Mouse (Mus musculus) brown adipose tissue, adult 24 weeks (tissue): ENCODE measurements at regions not wholly inside any gene's neighbourhood (a gene's known extent, or its start where the extent isn't known, plus 50 kb on each side); places are given as distances from the start of the nearest gene placed in this dataset.

Source experiments
- H3K27ac ChIP-seq: fragments of 200-500 bp; replicated peaks from 2 replicates; pipeline ENCODE4 v1.5.1; 2012; ENCODE audit warnings: low read depth, mild to moderate bottlenecking, low read length
- H3K4me1 ChIP-seq: fragments of 200-500 bp; 2 replicates; pipeline ENCODE4 v1.6.1; 2012; ENCODE audit warnings: low read length, mixed read lengths; ENCODE audit not compliant: control insufficient read depth, insufficient read depth, insufficient read length
- H3K4me3 ChIP-seq: fragments of 200-500 bp; 2 replicates; pipeline ENCODE4 v1.5.1; 2012; ENCODE audit warnings: low read depth, mild to moderate bottlenecking, low read length, moderate library complexity; ENCODE audit not compliant: insufficient read depth

GRCm38 (mm10) chr9:61263335-61263734 is 108.8 kb upstream of the Tle3 start:
- Histone ChIP-seq H3K4me1 (peaks cover 14% of the 10 kb centered on the region), H3K27ac (no peak overlapping the region)

GRCm38 (mm10) chr9:61265466-61265865 is 106.7 kb upstream of the Tle3 start:
- Histone ChIP-seq H3K4me1 (peaks cover 7% of the 10 kb centered on the region; the same call in 1 of the 2 replicates), H3K27ac (no peak overlapping the region), H3K4me3 (no peak overlapping the region)

More at GRCm38 (mm10) chr9:61263335-61263734, 108.8 kb upstream of the Tle3 start:
- H3K4me3 ChIP-seq: no peak overlapping the region

GRCm38 (mm10) chr9:61266992-61267391 is 105.2 kb upstream of the Tle3 start:
- Histone ChIP-seq H3K27ac (no peak overlapping the region), H3K4me1 (peaks cover 7% of the 10 kb centered on the region; the same call in 1 of the 2 replicates), H3K4me3 (no peak overlapping the region)

DNA sequence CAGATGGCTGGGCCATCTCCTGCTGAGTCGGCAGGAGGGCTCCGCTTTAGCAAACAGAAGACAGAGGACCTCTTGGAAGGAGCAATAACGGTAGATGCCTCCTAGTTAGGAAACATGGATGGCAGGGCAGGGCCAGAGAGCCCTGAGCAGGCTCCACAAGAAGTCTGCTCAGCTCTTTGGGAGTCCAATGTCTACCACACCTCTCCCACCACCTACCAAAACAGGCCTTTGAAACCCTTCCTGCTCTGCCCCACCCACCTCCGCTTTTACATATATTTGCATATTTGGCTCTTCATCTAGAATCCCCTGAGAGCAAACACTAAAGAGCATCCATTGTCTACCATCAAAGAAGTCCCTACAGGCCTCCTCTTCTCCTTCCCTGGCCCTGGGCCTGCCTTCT is 104.6 kb upstream of the Tle3 start:
- Histone ChIP-seq H3K4me3 (no peak overlapping the region), H3K27ac (no peak overlapping the region), H3K4me1 (peaks cover 7% of the 10 kb centered on the region; the same call in 1 of the 2 replicates)

DNA sequence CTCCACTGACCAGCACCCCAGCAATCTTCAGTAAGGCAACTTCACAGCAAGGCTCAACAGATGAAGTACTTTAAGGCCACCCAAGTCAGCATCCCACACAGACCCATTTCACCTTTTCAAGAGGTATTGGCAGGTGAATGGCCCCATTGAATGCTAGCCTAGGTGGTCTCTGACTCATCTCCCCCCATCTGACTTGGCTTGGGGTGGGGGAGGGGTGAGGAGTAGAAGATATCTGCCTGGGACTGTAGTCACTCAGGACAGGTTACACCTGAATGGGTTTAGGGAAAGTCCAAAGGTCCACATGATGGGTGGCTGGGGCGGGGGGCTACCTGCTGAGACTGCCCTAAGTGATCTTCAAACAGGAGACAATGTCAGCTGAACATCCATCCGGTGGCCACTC is 104.0 kb upstream of the Tle3 start:
- Histone ChIP-seq H3K4me3 (no peak overlapping the region), H3K4me1 (peaks cover 7% of the 10 kb centered on the region; the same call in 1 of the 2 replicates)

GRCm38 (mm10) chr9:61268681-61269080 is 103.5 kb upstream of the Tle3 start:
- no peak overlapping the region for H3K27ac ChIP-seq
- H3K4me1 ChIP-seq: peaks cover 7% of the 10 kb centered on the region; the same call in 1 of the 2 replicates
- no peak overlapping the region for H3K4me3 ChIP-seq

More for the DNA sequence above, 104.0 kb upstream of the Tle3 start:
- H3K27ac ChIP-seq: no peak overlapping the region

- no peak overlapping the region for H3K27ac ChIP-seq
- H3K4me3 ChIP-seq: no peak overlapping the region
- H3K4me1 ChIP-seq: peaks cover 7% of the 10 kb centered on the region; the same call in 1 of the 2 replicates
These were observed 102.9 kb upstream of the Tle3 start for GRCm38 (mm10) chr9:61269151-61269870.

DNA sequence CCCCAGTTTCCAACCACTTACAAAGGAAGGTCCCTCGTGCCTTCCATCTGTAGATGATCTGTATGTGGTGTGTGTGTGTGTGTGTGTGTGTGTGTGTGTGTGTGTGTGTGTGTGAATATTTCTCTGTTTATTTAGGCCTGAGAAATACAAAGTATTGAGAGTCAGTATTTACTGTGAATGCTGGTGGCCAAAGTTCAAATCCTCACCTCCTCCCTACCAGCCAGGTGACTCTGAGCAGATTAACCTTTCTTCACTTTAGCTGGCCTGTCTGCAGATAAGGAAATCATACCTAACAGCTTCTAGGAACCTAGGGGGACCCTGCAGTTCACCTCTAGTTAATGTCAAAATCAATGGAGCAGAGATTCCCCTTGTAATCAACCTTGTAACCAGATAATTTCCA is 100.9 kb upstream of the Tle3 start:
- Histone ChIP-seq H3K4me3 (no peak overlapping the region), H3K27ac (no peak overlapping the region), H3K4me1 (peaks cover 7% of the 10 kb centered on the region; the same call in 1 of the 2 replicates)

DNA sequence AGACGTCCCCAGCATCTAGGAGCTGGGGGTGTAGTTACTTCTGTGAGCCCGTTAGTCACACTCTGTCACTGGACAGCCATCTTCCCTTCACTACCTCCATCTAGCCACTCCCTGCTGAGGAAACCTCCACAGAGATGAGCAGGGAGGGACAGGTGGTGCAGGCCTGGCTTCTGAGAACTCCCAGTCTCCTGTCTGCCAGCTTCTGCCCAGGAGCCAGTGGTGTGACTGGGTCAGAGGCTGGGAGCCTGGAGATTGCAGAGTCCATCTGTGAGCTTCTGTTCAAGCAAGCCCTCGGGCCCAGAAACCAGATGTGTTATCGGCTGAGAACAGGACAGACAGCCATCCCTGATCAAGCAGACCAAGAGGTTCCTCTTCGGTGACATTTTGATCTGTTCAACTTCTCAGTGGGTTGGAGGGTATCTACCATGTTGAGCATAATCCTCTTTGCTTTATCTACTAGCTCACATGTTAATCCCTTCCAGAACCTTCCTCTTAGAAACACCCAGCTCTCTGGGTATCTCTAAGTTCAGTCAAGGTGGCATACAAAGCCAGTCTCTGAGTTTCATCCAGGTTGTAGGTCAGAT is 100.3 kb upstream of the Tle3 start:
- Histone ChIP-seq H3K4me1 (peaks cover 5% of the 10 kb centered on the region; the same call in 1 of the 2 replicates), H3K4me3 (no peak overlapping the region)

GRCm38 (mm10) chr9:61274020-61274419 is 98.1 kb upstream of the Tle3 start:
- no peak overlapping the region for H3K27ac ChIP-seq
- H3K4me3 ChIP-seq: no peak overlapping the region
- peaks cover 5% of the 10 kb centered on the region for H3K4me1 ChIP-seq

More for the DNA sequence above, 100.3 kb upstream of the Tle3 start:
- no peak overlapping the region for H3K27ac ChIP-seq

GRCm38 (mm10) chr9:61277369-61278215 is 94.6 kb upstream of the Tle3 start:
- Histone ChIP-seq H3K4me3 (no peak overlapping the region), H3K27ac (no peak overlapping the region), H3K4me1 (peaks cover 7% of the 10 kb centered on the region)

GRCm38 (mm10) chr9:61278216-61278758 is 93.9 kb upstream of the Tle3 start:
- Histone ChIP-seq H3K4me1 (peaks cover 7% of the 10 kb centered on the region), H3K27ac (no peak overlapping the region), H3K4me3 (no peak overlapping the region)

- H3K4me3 ChIP-seq: no peak overlapping the region
- peaks cover 7% of the 10 kb centered on the region for H3K4me1 ChIP-seq
- no peak overlapping the region for H3K27ac ChIP-seq
These were observed 93.1 kb upstream of the Tle3 start for GRCm38 (mm10) chr9:61279044-61279543.

DNA sequence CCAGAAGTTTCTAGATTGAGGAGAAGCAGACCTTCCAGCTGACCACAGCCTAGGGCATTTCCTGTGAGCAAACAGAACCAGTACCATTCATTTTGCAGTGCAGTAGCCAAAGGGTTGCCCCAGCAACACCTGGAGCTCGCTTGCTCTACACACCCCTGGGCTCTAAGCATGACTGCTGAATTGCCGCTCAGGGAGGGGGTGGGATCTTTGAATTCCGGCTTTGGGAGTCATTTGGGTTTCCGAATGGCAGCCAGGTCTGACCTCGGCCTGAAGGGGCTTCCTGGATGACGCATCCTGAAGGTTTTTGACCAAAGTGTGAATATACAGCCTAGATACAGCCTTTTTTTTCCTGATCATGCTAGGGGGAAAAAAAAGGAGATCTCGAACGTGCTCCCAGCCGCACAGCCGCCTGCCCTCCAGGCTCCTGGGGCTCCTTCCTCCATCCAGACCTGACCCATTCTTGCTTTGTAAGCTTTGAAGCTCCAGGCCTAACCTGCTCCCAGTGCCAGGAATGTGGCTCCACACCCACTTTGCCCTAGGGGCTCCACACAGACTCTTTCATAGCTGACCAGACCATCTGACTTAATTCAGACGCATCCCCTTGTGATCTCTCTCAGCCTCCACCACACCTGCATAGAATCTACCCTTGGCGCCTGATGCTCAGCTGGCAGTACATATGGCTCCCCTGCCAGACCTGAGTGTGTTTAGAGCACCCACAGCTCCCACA is 91.1 kb upstream of the Tle3 start:
- H3K27ac ChIP-seq: no peak overlapping the region
- H3K4me1 ChIP-seq: peaks cover 13% of the 10 kb centered on the region
- H3K4me3 ChIP-seq: no peak overlapping the region
